Mouse (Mus musculus) kidney, adult 2 months (tissue): ENCODE results near the gene Ptger4.

Source experiments
- CTCF ChIP-seq: fragments of 200-500 bp; conservative IDR thresholded peaks from 2 replicates; pipeline ENCODE4 v1.5.1; 2011; ENCODE audit warnings: low read depth, mild to moderate bottlenecking, control low read depth, low read length, moderate library complexity, mixed read lengths; ENCODE audit not compliant: insufficient read depth, insufficient read length
- POLR2A ChIP-seq: fragments of 200-500 bp; IDR thresholded peaks from one replicate; pipeline ENCODE4 v1.6.1; 2011; ENCODE audit warnings: low read depth, low read length, control low read depth

DNA sequence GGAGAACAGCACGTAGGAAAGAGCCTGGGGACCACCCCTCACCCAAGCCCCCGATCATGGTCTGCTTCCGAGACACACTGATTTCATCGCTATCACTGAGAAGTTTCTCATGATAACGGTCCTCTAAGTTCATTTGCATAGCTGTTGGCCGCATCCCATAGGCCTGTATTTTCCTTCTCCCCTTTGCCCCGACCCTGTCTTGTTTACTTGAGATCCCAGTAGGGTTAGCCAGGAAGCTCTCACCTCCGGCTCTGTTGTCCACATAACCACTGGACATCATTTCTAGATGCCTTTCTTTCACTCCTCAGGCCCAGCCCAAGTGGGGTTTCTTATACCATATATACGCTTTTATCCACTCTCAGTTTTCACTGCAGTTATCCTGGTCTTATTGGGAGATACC lies 49.1 kb downstream of the Ptger4 start:
- no peak for TF ChIP-seq POLR2A
- TF ChIP-seq CTCF, result no peak
